Mouse (Mus musculus): Measurements from ENCODE around the gene Fam76a. TPM values are rescaled to one million over a fixed set of nuclear protein-coding genes. Genes with fewer than 3 reads are reported as not detected.

Gene Fam76a
- polyA plus RNA-seq, 1 experiment from 2014 or later = 31.7 TPM

GRCm38 (mm10) chr4:132960864-132961639 is 38.7 kb upstream of the Fam76a start:
- no peak overlapping the region for H3K9ac ChIP-seq (ENCODE audit: low read length)
- DNase-seq (ENCODE audit: low spot score, missing footprints) = no peak
- no peak overlapping the region for H3K4me3 ChIP-seq (ENCODE audit: low read depth, low read length)
- no peak overlapping the region for H3K4me2 ChIP-seq
- WGBS = 69% methylated on average over 13 of the region's 13 CpGs
- no peaks in the 10 kb centered on the region for H3K27me3 ChIP-seq (ENCODE audit: control insufficient read depth, insufficient read depth, low read length)
- no peak for ATAC-seq (ENCODE audit: low FRiP score)
- H3K36me3 ChIP-seq (ENCODE audit: control insufficient read depth, insufficient read depth, low read length) = no peaks in the 10 kb centered on the region
- no peaks in the 10 kb centered on the region for H3K9me3 ChIP-seq (ENCODE audit: control insufficient read depth, low read length)
- H3K4me1 ChIP-seq (ENCODE audit: control insufficient read depth, insufficient read depth, low read length) = peaks cover 18% of the 10 kb centered on the region
- no peak overlapping the region for H3K27ac ChIP-seq (ENCODE audit: low read depth, low read length)

GRCm38 (mm10) chr4:132960313-132960712 is 38.0 kb upstream of the Fam76a start:
- Histone ChIP-seq H3K27me3 (ENCODE audit: control insufficient read depth, insufficient read depth, low read length) (no peaks in the 10 kb centered on the region), H3K36me3 (ENCODE audit: control insufficient read depth, insufficient read depth, low read length) (no peaks in the 10 kb centered on the region), H3K9me3 (ENCODE audit: control insufficient read depth, low read length) (no peaks in the 10 kb centered on the region), H3K27ac (ENCODE audit: low read depth, low read length) (no peak overlapping the region), H3K4me2 (no peak overlapping the region), H3K4me3 (ENCODE audit: low read depth, low read length) (no peak overlapping the region), H3K9ac (ENCODE audit: low read length) (no peak overlapping the region), H3K4me1 (ENCODE audit: control insufficient read depth, insufficient read depth, low read length) (peaks cover 18% of the 10 kb centered on the region)
- ATAC-seq (ENCODE audit: low FRiP score) (no peak), DNase-seq (ENCODE audit: low spot score, missing footprints) (no peak)
- 73% methylated on average over 5 of the region's 5 CpGs for WGBS

- no peaks in the 10 kb centered on the region for H3K36me3 ChIP-seq (ENCODE audit: control insufficient read depth, insufficient read depth, low read length)
- H3K27ac ChIP-seq (ENCODE audit: low read depth, low read length) = peak overlapping the region; percentile 82; the same call in 1 of the 2 replicates
- no peak overlapping the region for H3K9ac ChIP-seq (ENCODE audit: low read length)
- WGBS = 53% methylated on average over 3 of the region's 3 CpGs
- H3K4me3 ChIP-seq (ENCODE audit: low read depth, low read length) = no peak overlapping the region
- DNase-seq (ENCODE audit: low spot score, missing footprints) (no peak), ATAC-seq (ENCODE audit: low FRiP score) (no peak)
- H3K9me3 ChIP-seq (ENCODE audit: control insufficient read depth, low read length) = no peaks in the 10 kb centered on the region
- no peaks in the 10 kb centered on the region for H3K27me3 ChIP-seq (ENCODE audit: control insufficient read depth, insufficient read depth, low read length)
- H3K4me2 ChIP-seq = no peak overlapping the region
- peaks cover 21% of the 10 kb centered on the region for H3K4me1 ChIP-seq (ENCODE audit: control insufficient read depth, insufficient read depth, low read length)
Observed at GRCm38 (mm10) chr4:132959679-132960045, 37.3 kb upstream of the Fam76a start.

GRCm38 (mm10) chr4:132958741-132959678 is 36.7 kb upstream of the Fam76a start:
- DNase-seq (ENCODE audit: low spot score, missing footprints) = no peak
- Histone ChIP-seq H3K27me3 (ENCODE audit: control insufficient read depth, insufficient read depth, low read length) (no peaks in the 10 kb centered on the region), H3K36me3 (ENCODE audit: control insufficient read depth, insufficient read depth, low read length) (no peaks in the 10 kb centered on the region), H3K4me3 (ENCODE audit: low read depth, low read length) (no peak overlapping the region), H3K9ac (ENCODE audit: low read length) (peak overlapping the region; percentile 42), H3K27ac (ENCODE audit: low read depth, low read length) (peak overlapping the region; percentile 82), H3K4me2 (no peak overlapping the region; the same call in 1 of the 2 replicates), H3K4me1 (ENCODE audit: control insufficient read depth, insufficient read depth, low read length) (peaks cover 17% of the 10 kb centered on the region), H3K9me3 (ENCODE audit: control insufficient read depth, low read length) (no peaks in the 10 kb centered on the region)
- ATAC-seq (ENCODE audit: low FRiP score) = peak; percentile 71
- 6% methylated on average over 10 of the region's 10 CpGs for WGBS

- Histone ChIP-seq H3K27me3 (ENCODE audit: control insufficient read depth, insufficient read depth, low read length) (no peaks in the 10 kb centered on the region), H3K4me1 (ENCODE audit: control insufficient read depth, insufficient read depth, low read length) (peaks cover 17% of the 10 kb centered on the region), H3K4me3 (ENCODE audit: low read depth, low read length) (no peak overlapping the region), H3K36me3 (ENCODE audit: control insufficient read depth, insufficient read depth, low read length) (no peaks in the 10 kb centered on the region), H3K9me3 (ENCODE audit: control insufficient read depth, low read length) (no peaks in the 10 kb centered on the region), H3K4me2 (no peak overlapping the region), H3K9ac (ENCODE audit: low read length) (no peak overlapping the region), H3K27ac (ENCODE audit: low read depth, low read length) (no peak overlapping the region)
- ATAC-seq (ENCODE audit: low FRiP score) (no peak), DNase-seq (ENCODE audit: low spot score, missing footprints) (no peak)
- WGBS = 39% methylated on average over 2 of the region's 2 CpGs
Observed at GRCm38 (mm10) chr4:132955395-132955791, 33.0 kb upstream of the Fam76a start.

- Histone ChIP-seq H3K9ac (ENCODE audit: low read length) (no peak overlapping the region), H3K9me3 (ENCODE audit: control insufficient read depth, low read length) (no peaks in the 10 kb centered on the region), H3K27me3 (ENCODE audit: control insufficient read depth, insufficient read depth, low read length) (no peaks in the 10 kb centered on the region), H3K4me2 (no peak overlapping the region), H3K27ac (ENCODE audit: low read depth, low read length) (no peak overlapping the region), H3K36me3 (ENCODE audit: control insufficient read depth, insufficient read depth, low read length) (no peaks in the 10 kb centered on the region), H3K4me1 (ENCODE audit: control insufficient read depth, insufficient read depth, low read length) (peaks cover 17% of the 10 kb centered on the region), H3K4me3 (ENCODE audit: low read depth, low read length) (no peak overlapping the region)
- 68% methylated on average over 7 of the region's 7 CpGs for whole genome bisulfite sequencing
- DNase-seq (ENCODE audit: low spot score, missing footprints) (no peak), ATAC-seq (ENCODE audit: low FRiP score) (no peak)
Observed at GRCm38 (mm10) chr4:132954530-132955394, 32.4 kb upstream of the Fam76a start.

- Histone ChIP-seq H3K27ac (ENCODE audit: low read depth, low read length) (no peak overlapping the region), H3K9me3 (ENCODE audit: control insufficient read depth, low read length) (no peaks in the 10 kb centered on the region), H3K4me3 (ENCODE audit: low read depth, low read length) (no peak overlapping the region), H3K36me3 (ENCODE audit: control insufficient read depth, insufficient read depth, low read length) (no peaks in the 10 kb centered on the region), H3K4me2 (no peak overlapping the region), H3K27me3 (ENCODE audit: control insufficient read depth, insufficient read depth, low read length) (no peaks in the 10 kb centered on the region), H3K4me1 (ENCODE audit: control insufficient read depth, insufficient read depth, low read length) (peaks cover 13% of the 10 kb centered on the region), H3K9ac (ENCODE audit: low read length) (no peak overlapping the region)
- ATAC-seq (ENCODE audit: low FRiP score) = no peak
- no peak for DNase-seq (ENCODE audit: low spot score, missing footprints)
- 44% methylated on average over 2 of the region's 2 CpGs for WGBS
Observed at GRCm38 (mm10) chr4:132950999-132951398, 28.6 kb upstream of the Fam76a start.

- WGBS = 18% methylated on average over 24 of the region's 24 CpGs
- H3K27ac ChIP-seq (ENCODE audit: low read depth, low read length) = no peak overlapping the region
- H3K9me3 ChIP-seq (ENCODE audit: control insufficient read depth, low read length) = no peaks in the 10 kb centered on the region
- no peak for ATAC-seq (ENCODE audit: low FRiP score)
- no peaks in the 10 kb centered on the region for H3K36me3 ChIP-seq (ENCODE audit: control insufficient read depth, insufficient read depth, low read length)
- H3K4me3 ChIP-seq (ENCODE audit: low read depth, low read length) = 0 out of 2 replicates have a peak overlapping the region, but pooled peaks have one; percentile 4
- H3K4me1 ChIP-seq (ENCODE audit: control insufficient read depth, insufficient read depth, low read length) = peaks cover 15% of the 10 kb centered on the region
- H3K4me2 ChIP-seq = peak overlapping the region; percentile 38
- H3K9ac ChIP-seq (ENCODE audit: low read length) = peak overlapping the region; percentile 36
- H3K27me3 ChIP-seq (ENCODE audit: control insufficient read depth, insufficient read depth, low read length) = no peaks in the 10 kb centered on the region
- DNase-seq (ENCODE audit: low spot score, missing footprints) = peak; percentile 94
Observed at GRCm38 (mm10) chr4:132949882-132950532, 27.6 kb upstream of the Fam76a start.
